Mouse (Mus musculus): ENCODE measurements around the gene Mrps36.

GRCm38 (mm10) chr13:100753011-100753410 lies 8.6 kb upstream of the Mrps36 start:
- no peak for TF ChIP-seq CTCF (IDR thresholded peaks at IDR 0.05; ENCODE audit: low read depth)
- no peak for TF ChIP-seq EP300 (IDR thresholded peaks at IDR 0.05; ENCODE audit: low read depth)
